Mouse (Mus musculus) stomach, postnatal 0 days (tissue): ENCODE data around the gene Lrp3. TPM values are rescaled to one million over a fixed set of nuclear protein-coding genes. Genes with fewer than 3 reads are reported as not detected.
A peak's percentile ranks its signal among the peaks of the same experiment; 100 is the strongest.

Experiments
- ATAC-seq: fragments of 200-750 bp; cut with Nextera tagmentation; 2 replicates; pipeline ENCODE4 v1.8.0; 2017; ENCODE audit not compliant: low FRiP score, low TSS enrichment
- DNase-seq: peaks from one replicate; pipeline ENCODE4 v3.0.0-alpha.2; 2016; ENCODE audit warnings: low spot score
- H3K27ac ChIP-seq: fragments of 300-500 bp; sonication (generic); replicated peaks from 2 replicates; pipeline ENCODE4 v1.5.1; 2014; ENCODE audit warnings: mild to moderate bottlenecking, control low read depth
- H3K27me3 ChIP-seq: fragments of 300-500 bp; sonication (generic); 2 replicates; pipeline ENCODE4 v1.6.1; 2014; ENCODE audit warnings: low read length; ENCODE audit not compliant: control insufficient read depth, insufficient read depth
- H3K36me3 ChIP-seq: fragments of 300-500 bp; sonication (generic); 2 replicates; pipeline ENCODE4 v1.6.1; 2014; ENCODE audit warnings: low read length, mixed read lengths; ENCODE audit not compliant: control insufficient read depth, insufficient read depth
- H3K4me1 ChIP-seq: fragments of 300-500 bp; sonication (generic); replicated peaks from 2 replicates; pipeline ENCODE4 v1.6.1; 2014; ENCODE audit warnings: antibody characterized with exemption; ENCODE audit not compliant: control insufficient read depth, insufficient read depth
- H3K4me2 ChIP-seq: fragments of 300-500 bp; sonication (generic); replicated peaks from 2 replicates; pipeline ENCODE4 v1.6.1; 2014; ENCODE audit warnings: low read depth, mild to moderate bottlenecking, control low read depth, moderate library complexity
- H3K4me3 ChIP-seq: fragments of 300-500 bp; sonication (generic); 2 replicates; pipeline ENCODE4 v1.5.1; 2014; ENCODE audit warnings: low read depth, low read length, control low read depth
- H3K9ac ChIP-seq: fragments of 300-500 bp; sonication (generic); 2 replicates; pipeline ENCODE4 v1.6.1; 2014; ENCODE audit warnings: mild to moderate bottlenecking, low read length, control low read depth, mixed read lengths
- H3K9me3 ChIP-seq: fragments of 300-500 bp; sonication (generic); 2 replicates; pipeline ENCODE4 v1.6.1; 2016; ENCODE audit warnings: low read length; ENCODE audit not compliant: control insufficient read depth
- CTCF ChIP-seq: IDR thresholded peaks from 2 replicates; pipeline ENCODE4 v1.5.1; 2016; ENCODE audit warnings: antibody characterized with exemption, low read depth, mild to moderate bottlenecking, moderate library complexity
- EP300 ChIP-seq: optimal IDR thresholded peaks from 2 replicates; pipeline ENCODE3; 2016; ENCODE audit warnings: antibody characterized with exemption
- WGBS: fragments of 180-500 bp; shearing (Covaris S2); extraction: QIAGEN DNeasy Blood & Tissue Kit; methylation state at CpG from one replicate; pipeline ENCODE4 v1.1.7; 2014; 5-methylcytosine and 5-hydroxymethylcytosine counted together
- polyA plus RNA-seq: library from polyadenylated mRNA; unstranded; fragments of >200 nt; fragmentation: Nextera tagmentation; extraction: Ambion mirVana; gene quantifications from 2 replicates; pipeline ENCODE4 v1.2.1, GENCODE M21; 2015

Gene Lrp3
- polyA plus RNA-seq, 1 experiment from 2014 or later, result 1.6 TPM

DNA sequence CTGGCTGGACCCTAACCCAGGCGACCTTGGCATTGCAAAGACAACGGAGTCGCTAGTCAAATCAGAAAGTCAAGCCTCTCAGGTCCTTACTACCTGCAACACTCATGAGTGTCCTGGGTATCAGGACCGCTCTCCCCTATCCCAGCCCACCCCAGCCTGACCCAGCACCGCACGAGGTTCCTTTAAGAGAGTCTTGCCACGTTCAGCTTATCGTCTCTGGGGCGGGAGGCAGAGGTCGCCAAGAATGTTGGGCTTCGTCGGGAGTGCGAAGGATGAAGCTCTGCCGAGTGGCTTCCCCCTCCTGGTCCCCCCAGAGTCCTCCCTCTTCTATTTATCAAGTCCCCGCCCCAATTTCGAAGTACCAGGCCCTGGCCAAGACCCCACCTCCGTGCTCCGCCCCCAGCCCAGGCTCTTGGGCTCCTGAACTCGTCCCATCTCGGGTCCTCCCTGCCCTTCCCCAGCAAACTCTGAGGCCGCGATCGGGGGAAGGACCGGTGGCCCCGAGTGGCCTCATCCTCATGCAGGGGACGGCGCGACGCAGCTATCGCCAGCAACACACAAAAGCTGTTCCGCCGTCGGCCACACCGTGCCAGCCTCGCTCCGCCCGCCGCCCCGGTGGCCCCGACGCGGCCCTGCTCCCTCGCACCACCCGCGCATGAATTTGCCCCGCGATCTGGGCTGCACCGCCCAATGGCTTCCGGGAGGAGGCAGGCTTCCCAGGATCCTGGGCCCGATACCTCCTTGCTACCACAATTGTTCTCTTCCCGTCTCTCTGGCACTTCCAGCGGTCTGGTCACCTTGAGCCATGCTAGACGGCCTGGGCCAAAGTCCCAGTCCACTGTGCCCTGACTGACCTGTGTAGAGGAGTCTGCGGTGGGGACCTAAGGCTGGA lies 30.2 kb downstream of the Lrp3 start:
- H3K4me1 ChIP-seq, result no peaks in the 10 kb centered on the region; the same call in none of the 2 replicates
- peak; percentile 60 for DNase-seq
- H3K9me3 ChIP-seq, result no peaks in the 10 kb centered on the region
- peak overlapping the region; percentile 38 for H3K4me3 ChIP-seq
- 3% methylated on average over 54 of the region's 54 CpGs for WGBS
- H3K4me2 ChIP-seq, result peak overlapping the region; percentile 68
- peak overlapping the region; percentile 23; the same call in 1 of the 2 replicates for H3K9ac ChIP-seq
- ATAC-seq, result peak; percentile 56
- H3K36me3 ChIP-seq, result no peaks in the 10 kb centered on the region
- H3K27me3 ChIP-seq, result peaks cover 6% of the 10 kb centered on the region; the same call in 1 of the 2 replicates
- no peak overlapping the region for H3K27ac ChIP-seq
- TF ChIP-seq EP300 (no peak), CTCF (peak; percentile 65)

DNA sequence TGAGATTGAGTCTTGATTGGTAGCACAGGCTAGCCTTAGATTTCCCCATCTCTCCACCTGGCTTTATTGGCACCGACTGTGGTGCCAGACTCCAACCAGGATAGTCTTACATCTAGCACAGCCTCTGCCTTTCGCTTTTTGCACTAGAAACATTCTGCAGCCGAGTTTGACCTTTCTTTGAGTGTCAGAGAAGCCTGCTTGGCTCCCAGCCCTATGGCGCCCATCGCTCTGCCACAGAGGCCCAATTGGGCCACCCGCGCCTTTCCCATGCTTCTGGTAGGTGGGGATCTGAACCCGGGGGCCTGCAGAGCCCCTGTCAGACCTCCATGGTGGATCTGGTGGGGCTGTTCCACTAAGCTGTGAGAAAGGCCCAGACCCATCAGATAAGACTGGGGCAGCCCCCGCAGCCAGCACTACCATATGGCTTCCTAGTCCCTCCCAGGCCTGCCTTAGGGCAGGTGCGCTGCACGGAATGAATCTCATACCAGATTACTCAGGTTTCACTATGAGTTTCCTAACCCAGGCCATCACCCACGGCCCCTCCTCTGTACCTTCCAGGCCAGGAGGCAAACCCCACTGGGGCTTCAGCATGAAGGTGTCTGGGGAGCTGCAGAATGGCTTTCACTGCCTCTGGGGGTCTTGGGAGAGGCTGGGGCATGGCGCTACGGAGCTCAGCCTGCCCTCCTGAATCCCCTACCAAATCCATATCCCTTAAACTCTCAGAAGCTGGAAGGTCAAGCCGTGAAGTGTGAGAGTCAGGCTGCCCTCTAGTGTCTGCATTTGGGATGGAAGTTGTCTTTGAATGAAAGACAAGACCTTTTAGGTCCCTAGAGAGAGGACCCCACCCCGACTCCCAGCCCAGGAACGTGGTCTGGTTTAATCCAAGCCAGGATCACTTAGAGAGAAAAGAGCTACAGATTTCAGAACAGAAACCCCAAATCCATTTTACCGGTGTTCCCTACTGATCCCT lies 38.6 kb downstream of the Lrp3 start:
- 48% methylated on average over 18 of the region's 18 CpGs for WGBS
- peak; percentile 73 for TF ChIP-seq CTCF
- TF ChIP-seq EP300, result no peak
- no peak overlapping the region for H3K9ac ChIP-seq
- peak; percentile 34 for DNase-seq
- H3K27ac ChIP-seq, result no peak overlapping the region
- H3K27me3 ChIP-seq, result no peaks in the 10 kb centered on the region
- H3K4me1 ChIP-seq, result no peaks in the 10 kb centered on the region
- H3K9me3 ChIP-seq, result no peaks in the 10 kb centered on the region
- H3K4me2 ChIP-seq, result no peak overlapping the region
- ATAC-seq, result no peak
- no peaks in the 10 kb centered on the region for H3K36me3 ChIP-seq
- H3K4me3 ChIP-seq, result no peak overlapping the region

- TF ChIP-seq EP300 (no peak), CTCF (no peak)
- Histone ChIP-seq H3K4me3 (no peak overlapping the region), H3K4me1 (no peaks in the 10 kb centered on the region), H3K4me2 (no peak overlapping the region), H3K9me3 (no peaks in the 10 kb centered on the region), H3K27me3 (no peaks in the 10 kb centered on the region), H3K9ac (no peak overlapping the region), H3K27ac (no peak overlapping the region), H3K36me3 (no peaks in the 10 kb centered on the region)
- 83% methylated on average over 4 of the region's 4 CpGs for WGBS
- no peak for ATAC-seq
- DNase-seq, result no peak
These were observed 39.8 kb downstream of the Lrp3 start for GRCm38 (mm10) chr7:35175533-35175932.

DNA sequence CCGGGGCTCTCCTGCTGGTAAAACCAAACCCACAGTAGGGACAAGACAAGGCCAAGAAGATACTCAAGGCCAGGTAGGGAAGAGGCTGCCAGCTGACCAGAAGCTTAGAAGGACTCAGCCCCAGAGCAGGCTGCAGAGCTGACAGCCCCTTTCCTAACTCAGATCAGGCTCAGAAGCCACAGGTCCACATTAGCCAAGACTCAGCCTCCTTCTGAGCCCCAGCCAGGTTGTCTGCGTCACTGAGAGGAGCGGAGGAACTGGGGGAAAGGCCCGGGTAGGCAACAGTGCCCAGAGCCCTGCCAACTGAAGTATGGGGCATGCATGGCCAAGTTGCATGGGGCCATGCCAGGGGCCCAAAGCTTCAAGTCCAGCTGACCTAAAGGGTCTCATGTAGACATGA lies 42.8 kb downstream of the Lrp3 start:
- WGBS, result 74% methylated on average over 4 of the region's 4 CpGs
- H3K27ac ChIP-seq, result no peak overlapping the region
- H3K9ac ChIP-seq, result no peak overlapping the region
- DNase-seq, result no peak
- no peaks in the 10 kb centered on the region for H3K36me3 ChIP-seq
- TF ChIP-seq CTCF, result no peak
- H3K27me3 ChIP-seq, result no peaks in the 10 kb centered on the region
- H3K9me3 ChIP-seq, result no peaks in the 10 kb centered on the region
- no peaks in the 10 kb centered on the region for H3K4me1 ChIP-seq
- no peak overlapping the region for H3K4me3 ChIP-seq
- no peak overlapping the region for H3K4me2 ChIP-seq
- ATAC-seq, result no peak

- TF ChIP-seq CTCF (peak; percentile 84), EP300 (no peak)
- H3K4me2 ChIP-seq, result peak overlapping the region; percentile 32; the same call in 1 of the 2 replicates
- no peaks in the 10 kb centered on the region for H3K9me3 ChIP-seq
- 3% methylated on average over 16 of the region's 16 CpGs for WGBS
- no peaks in the 10 kb centered on the region for H3K36me3 ChIP-seq
- no peak overlapping the region for H3K9ac ChIP-seq
- H3K27ac ChIP-seq, result no peak overlapping the region
- H3K4me1 ChIP-seq, result no peaks in the 10 kb centered on the region
- H3K27me3 ChIP-seq, result no peaks in the 10 kb centered on the region
- ATAC-seq, result peak; percentile 71
- DNase-seq, result peak; percentile 83
- no peak overlapping the region for H3K4me3 ChIP-seq
These were observed 43.4 kb downstream of the Lrp3 start for GRCm38 (mm10) chr7:35171867-35172382.
